ENCODE assay signal across 19 mouse cellular contexts in the genomic region with DNA sequence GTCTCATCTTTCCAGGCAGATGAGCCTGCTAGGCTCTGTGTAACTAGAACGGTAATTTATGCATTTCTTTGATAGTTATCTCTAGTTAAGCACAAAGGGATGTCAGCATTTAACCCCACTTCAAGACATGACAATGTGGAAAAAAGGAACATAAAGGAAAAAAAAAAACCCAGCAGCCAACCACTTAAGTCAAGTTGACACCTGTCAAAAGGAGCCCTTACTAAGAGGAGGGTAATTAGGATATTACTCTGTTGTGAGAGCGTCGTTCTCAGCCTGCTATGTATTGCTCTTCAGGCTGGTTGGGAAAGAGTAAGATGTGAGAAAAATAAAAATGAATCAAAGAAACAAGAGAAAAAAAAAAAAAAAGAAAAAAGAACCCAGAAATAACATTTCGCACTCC.
"Had no signal": no experiment of that assay in that cellular context is flagged by ENCODE, and none has a peak within 500 bp of the region (broad histone marks: within the 10 kb centered on the region; RNA-seq: fewer than 3 reads in every experiment).

No protein-coding gene starts in this region.

- H3K9me3 ChIP-seq: liver, embryonic 15.5 days; midbrain, embryonic 10.5 days; midbrain, embryonic 12.5 days; midbrain, embryonic 15.5 days; neural tube, embryonic 13.5 days; neural tube, embryonic 15.5 days had no signal

- H3K9ac ChIP-seq: liver, embryonic 15.5 days; liver, postnatal 0 days; lung, embryonic 14.5 days; midbrain, embryonic 12.5 days; midbrain, embryonic 15.5 days; neural tube, embryonic 13.5 days; neural tube, embryonic 15.5 days had no signal

- ATAC-seq: liver, postnatal 0 days; midbrain, embryonic 15.5 days had no signal

- H3K27me3 ChIP-seq: liver, embryonic 15.5 days; midbrain, embryonic 12.5 days; midbrain, embryonic 15.5 days; neural tube, embryonic 13.5 days; neural tube, embryonic 15.5 days had no signal

- H3K4me2 ChIP-seq: liver, embryonic 15.5 days; lung, embryonic 14.5 days; midbrain, embryonic 12.5 days; midbrain, embryonic 15.5 days; neural tube, embryonic 13.5 days; neural tube, embryonic 15.5 days had no signal

- H3K27ac ChIP-seq: liver, embryonic 15.5 days; midbrain, embryonic 10.5 days; midbrain, embryonic 12.5 days; midbrain, embryonic 15.5 days; neural tube, embryonic 13.5 days; neural tube, embryonic 15.5 days had no signal

- H3K36me3 ChIP-seq: liver, embryonic 15.5 days; midbrain, embryonic 10.5 days; midbrain, embryonic 12.5 days; midbrain, embryonic 15.5 days; neural tube, embryonic 13.5 days; neural tube, embryonic 15.5 days had no signal

- H3K4me1 ChIP-seq: liver, embryonic 15.5 days; midbrain, embryonic 15.5 days; neural tube, embryonic 15.5 days had no signal

- DNase-seq: liver, postnatal 0 days; lung, embryonic 14.5 days; lung, postnatal 10 days; lung, postnatal 4 days; retina, postnatal 1 day; right cerebral cortex, adult 18-20 months; right cerebral cortex, postnatal 25 days; right cerebral cortex, postnatal 4 days; spleen, adult 18-20 months; thymus, adult 18-20 months; thymus, postnatal 14 days; thymus, postnatal 36 days had no signal

- H3K4me3 ChIP-seq: liver, embryonic 15.5 days; midbrain, embryonic 10.5 days; midbrain, embryonic 12.5 days; midbrain, embryonic 15.5 days; myocyte; neural tube, embryonic 13.5 days; neural tube, embryonic 15.5 days had no signal
